Mouse (Mus musculus) c-Kit-negative CD71-positive TER-119-positive erythroid progenitor cells, embryonic 14.5 days (primary cell): ENCODE measurements around the gene Camkmt.

Source experiments
- DNase-seq: peaks from one replicate; pipeline ENCODE4 v3.0.0-alpha.2; 2013; ENCODE audit warnings: low read depth, low spot score

Camkmt gene

GRCm38 (mm10) chr17:85291601-85292000 lies 201.2 kb downstream of the Camkmt start:
- no peak for DNase-seq

- DNase-seq, result no peak
These were observed 201.9 kb downstream of the Camkmt start for GRCm38 (mm10) chr17:85292276-85292675.

DNA sequence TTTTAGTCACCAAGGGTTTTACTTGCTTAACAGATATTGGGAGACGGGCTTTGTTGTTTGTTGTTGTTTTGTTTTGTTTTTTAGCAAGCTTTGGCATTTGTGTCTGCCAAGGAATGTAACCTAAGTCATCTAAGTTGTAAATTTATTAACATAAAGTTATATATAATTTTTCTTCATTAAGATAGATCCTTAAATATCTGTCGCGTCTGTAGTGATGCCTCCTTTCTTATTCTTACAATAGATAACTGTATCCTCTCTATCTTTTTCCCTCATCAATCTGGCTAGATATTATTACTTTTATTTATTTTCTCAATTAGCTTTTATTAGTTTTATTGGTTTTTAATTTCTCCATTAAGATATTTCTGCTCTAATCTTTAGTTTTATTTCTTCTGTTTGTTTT lies 213.3 kb downstream of the Camkmt start:
- no peak for DNase-seq

DNA sequence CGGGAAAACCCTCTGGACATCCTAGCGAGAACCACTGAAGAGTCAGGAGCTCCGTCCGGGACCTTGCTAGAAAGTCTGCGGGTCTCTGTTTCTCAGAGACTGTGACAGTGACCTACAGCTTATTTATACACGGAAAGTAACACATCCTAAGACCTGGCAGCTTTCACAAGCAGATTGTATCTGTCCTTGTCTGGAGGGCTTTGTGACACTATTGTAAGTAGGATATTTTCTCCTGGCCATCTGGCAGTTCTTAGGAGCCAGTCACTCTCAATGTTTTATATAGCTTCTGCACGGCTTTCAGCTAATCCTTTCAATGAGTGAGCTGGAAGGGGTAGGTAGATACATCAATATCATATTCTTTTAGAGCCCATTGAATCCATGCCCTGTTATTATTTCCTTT lies 218.2 kb downstream of the Camkmt start:
- DNase-seq, result no peak

DNA sequence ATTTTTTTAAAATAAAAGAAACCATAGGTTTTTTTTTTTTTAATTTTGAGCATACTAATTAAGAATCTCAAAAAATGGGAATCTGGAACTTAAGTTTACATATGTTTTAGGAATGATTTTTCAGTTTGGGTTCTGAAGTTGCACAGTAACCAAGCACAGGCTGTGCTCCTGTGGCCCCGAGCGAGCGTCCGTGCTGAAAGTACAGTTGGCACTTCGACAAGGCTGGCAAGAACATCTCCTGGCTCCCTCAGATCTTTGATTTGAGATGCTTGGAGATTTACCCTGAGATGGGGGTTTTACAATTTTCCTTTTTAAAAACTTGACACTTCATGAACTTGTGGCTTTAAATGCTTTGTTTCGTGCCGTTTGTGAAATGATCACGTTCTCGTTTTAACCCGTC lies 218.7 kb downstream of the Camkmt start:
- DNase-seq, result no peak

GRCm38 (mm10) chr17:85311348-85311747 lies 221.0 kb downstream of the Camkmt start:
- no peak for DNase-seq

- no peak for DNase-seq
These were observed 228.0 kb downstream of the Camkmt start for GRCm38 (mm10) chr17:85318401-85318800.

DNA sequence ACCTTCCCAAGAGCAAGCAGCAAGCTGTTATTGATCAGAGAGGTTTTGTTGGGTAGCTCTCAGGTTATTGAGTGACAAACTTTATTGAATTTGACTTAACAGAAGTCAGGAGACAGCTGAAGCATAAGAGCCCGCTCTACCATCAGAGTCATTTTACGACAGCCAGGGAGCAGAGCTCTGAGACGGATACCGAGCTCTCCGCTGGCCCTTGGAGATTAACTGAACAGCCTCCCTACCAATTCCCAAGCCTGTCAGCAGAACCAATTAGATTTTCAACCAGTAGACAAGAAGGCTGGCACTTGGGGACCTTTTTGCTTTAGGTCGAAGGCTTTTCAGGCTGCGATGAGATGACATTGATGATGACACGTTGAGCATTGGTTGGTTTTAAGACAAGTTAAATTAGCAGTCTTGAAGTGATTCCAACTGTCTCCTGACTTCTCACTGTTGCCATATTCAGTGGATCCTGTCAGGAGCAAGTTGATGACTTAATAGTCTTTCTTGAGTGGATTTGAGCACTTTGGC lies 229.5 kb downstream of the Camkmt start:
- DNase-seq, result no peak

- no peak for DNase-seq
These were observed 238.5 kb downstream of the Camkmt start for GRCm38 (mm10) chr17:85328901-85329300.

DNA sequence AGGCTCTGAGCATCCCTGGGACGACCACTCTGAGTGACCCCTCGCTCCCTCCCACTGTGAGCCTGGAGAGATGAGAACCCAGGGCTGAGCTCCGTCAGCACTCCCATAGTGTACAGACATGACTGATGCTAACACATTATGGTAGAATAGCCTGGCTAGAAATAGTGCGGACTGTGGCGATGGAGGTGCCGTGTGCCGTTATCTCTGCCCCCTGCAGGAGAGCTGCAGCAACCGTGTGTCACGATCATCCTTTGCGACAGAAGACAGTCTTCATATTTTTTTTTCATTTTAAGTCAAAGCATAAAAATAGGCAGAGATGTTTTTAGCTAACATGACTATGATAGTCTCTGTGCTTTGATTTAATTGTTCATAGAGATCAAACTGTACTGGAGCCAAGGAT lies 245.1 kb downstream of the Camkmt start:
- no peak for DNase-seq

DNA sequence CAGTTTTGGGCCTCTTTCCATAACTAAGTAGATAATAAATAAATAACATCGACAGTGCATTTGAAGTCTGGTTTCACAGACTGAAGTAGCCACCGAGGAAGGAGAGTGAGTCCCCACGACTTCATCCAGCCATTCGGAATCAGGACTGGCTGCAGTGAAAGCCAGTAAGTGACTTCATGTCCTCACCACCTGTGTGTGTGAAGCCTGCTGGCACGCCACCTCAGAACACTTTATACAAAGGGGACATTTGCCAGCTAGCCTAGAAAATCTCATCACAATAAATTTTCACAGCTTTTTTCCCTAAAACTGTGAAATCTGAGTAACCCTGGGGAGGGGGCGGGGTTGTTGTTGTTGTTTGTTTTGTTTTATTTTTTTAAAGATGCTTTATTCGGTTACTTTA lies 247.3 kb downstream of the Camkmt start:
- no peak for DNase-seq

GRCm38 (mm10) chr17:85341134-85341700 lies 250.9 kb downstream of the Camkmt start:
- DNase-seq, result no peak

GRCm38 (mm10) chr17:85342471-85342870 lies 252.1 kb downstream of the Camkmt start:
- DNase-seq, result no peak

GRCm38 (mm10) chr17:85343435-85343834 lies 253.1 kb downstream of the Camkmt start:
- DNase-seq, result no peak

DNA sequence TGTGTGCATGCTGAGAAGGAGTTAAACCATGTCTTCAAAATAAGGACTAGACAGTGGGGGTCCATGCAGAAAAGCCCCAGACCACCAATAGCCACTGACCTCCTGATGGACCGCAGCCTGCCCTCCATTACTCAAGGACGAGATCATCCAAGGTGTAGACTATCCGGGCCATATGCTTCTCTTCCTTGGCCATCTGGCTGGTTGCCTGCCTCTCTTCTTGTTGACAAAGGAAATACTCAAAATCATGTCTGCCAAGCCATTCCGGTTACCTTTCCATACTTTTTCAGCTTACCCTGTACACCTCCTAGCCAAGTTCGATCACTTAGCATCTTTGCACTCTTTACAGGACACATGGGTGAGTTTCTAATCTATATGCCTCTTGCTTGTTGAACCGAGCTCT lies 256.3 kb downstream of the Camkmt start:
- DNase-seq, result no peak

GRCm38 (mm10) chr17:85349331-85349935 lies 259.1 kb downstream of the Camkmt start:
- no peak for DNase-seq

- DNase-seq, result no peak
These were observed 260.9 kb downstream of the Camkmt start for GRCm38 (mm10) chr17:85351301-85351700.

DNA sequence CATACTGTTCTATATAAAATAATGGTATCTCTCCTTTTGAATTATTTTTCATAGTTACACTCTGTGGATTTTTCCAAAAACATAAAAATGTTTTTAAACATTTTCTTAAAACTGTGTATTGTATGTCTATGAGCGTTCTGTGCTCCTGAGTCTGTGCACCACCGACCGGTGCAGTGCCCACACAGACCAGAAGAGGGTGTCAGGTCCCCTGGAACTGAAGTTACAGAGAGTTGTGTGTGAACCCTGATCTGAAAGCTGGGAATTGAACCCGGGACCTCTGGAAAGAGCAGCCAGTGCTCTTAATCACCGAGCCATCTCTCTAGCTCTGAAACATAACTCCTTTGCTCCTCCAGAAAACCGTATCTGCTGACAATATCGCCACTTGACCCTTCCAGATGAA lies 262.4 kb downstream of the Camkmt start:
- DNase-seq, result no peak

GRCm38 (mm10) chr17:85353191-85353590 lies 262.8 kb downstream of the Camkmt start:
- no peak for DNase-seq

DNA sequence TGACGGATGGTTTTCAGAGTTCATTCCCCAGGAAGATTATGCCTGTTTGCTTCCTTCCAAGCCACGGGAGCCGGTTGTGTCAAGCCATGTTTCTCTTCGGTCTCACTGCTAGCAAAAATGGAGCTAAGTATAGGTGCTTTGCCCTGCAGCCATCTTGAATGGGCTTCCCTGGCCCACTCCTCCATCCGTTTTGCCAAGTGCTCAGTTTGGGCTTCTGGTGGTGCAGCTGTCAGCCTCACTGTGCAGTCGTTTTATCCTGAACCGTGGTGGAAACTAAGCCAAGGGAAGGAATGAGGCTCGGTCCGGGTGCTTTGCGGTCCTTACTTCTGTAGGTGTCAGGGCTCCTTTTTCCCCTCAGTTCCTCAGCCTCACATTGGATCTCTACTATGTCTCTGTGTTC lies 263.3 kb downstream of the Camkmt start:
- no peak for DNase-seq

- no peak for DNase-seq
These were observed 265.0 kb downstream of the Camkmt start for GRCm38 (mm10) chr17:85355356-85355755.

DNA sequence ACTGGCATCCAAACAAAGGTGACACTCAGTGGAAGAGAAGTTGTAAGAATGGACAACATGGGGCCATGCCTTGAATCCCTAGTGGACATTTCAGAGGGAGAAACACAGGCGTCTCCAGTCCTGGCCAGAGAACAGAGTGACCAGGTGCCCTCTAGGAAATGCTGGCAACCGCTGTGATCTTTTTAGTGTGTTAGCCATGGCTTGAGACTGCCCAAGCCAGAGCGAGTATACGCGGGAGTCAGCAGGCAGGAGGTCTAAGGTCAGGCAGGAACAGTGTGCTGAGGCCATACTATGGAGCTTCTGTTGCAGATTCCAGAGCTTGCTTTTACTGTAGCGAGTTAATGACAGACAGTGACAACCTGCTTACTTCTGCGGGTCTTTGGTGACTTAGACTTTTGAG lies 270.7 kb downstream of the Camkmt start:
- DNase-seq, result no peak

- DNase-seq, result no peak
These were observed 277.0 kb downstream of the Camkmt start for GRCm38 (mm10) chr17:85367319-85367718.

GRCm38 (mm10) chr17:85368776-85369175 lies 278.4 kb downstream of the Camkmt start:
- no peak for DNase-seq
